Comparison of ENCODE assay signal across 8 mouse cellular contexts in the genomic region with DNA sequence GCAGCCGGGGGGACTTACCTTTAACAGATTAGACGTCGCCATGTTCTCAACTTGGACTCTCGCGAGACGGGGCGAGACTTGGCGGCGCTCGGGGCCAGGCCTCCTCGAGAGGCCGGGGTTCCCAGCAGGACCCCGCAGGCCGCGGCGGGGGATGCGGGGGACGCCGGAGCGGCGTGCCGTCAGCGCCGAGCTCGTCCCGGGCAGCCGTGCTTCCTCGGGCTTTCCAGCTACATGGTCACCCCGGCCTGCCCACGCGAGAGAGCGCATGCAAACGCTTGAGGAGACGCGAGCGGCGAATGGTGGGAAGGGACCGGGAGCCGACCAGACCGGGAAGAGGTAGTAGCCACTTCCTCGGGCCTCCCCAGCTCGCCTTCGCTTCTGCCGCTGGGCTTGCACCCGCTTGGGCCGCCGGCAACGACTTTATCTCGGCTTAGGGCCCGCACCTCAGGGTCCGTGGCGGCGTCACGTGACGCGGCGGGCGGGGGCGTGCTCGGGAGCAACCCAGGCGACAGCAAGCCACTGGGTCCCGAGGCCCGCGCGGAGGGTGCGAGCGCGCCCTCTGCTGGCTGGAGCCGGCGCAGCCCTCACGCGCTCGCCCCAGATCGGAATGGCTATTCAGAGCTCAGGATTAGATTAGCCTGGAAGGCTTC. TPM values are rescaled to one million over a fixed set of nuclear protein-coding genes. Genes with fewer than 3 reads are reported as not detected.
DNase-seq lines count a peak whose midpoint lies in the region; ATAC-seq and TF ChIP-seq lines count a peak whose summit lies in the region.

No protein-coding gene starts in this region.

- H3K4me2 ChIP-seq in embryonic facial prominence, embryonic 13.5 days, result peak overlapping the region; percentile 88
- peak overlapping the region; percentile 87; the same call in 1 of the 2 replicates for H3K4me2 ChIP-seq in limb, embryonic 14.5 days (replicated peaks; ENCODE audit: low read depth, low read length, severe bottlenecking)
- H3K4me2 ChIP-seq in midbrain, postnatal 0 days (ENCODE audit: low read depth, low read length, poor library complexity, severe bottlenecking), result peak overlapping the region; percentile 86

- H3K27me3 ChIP-seq in embryonic facial prominence, embryonic 13.5 days, result no peaks in the 10 kb centered on the region
- H3K27me3 ChIP-seq in limb, embryonic 14.5 days (ENCODE audit: control insufficient read depth, insufficient read depth, low read length), result no peaks in the 10 kb centered on the region
- no peaks in the 10 kb centered on the region for H3K27me3 ChIP-seq in midbrain, postnatal 0 days (ENCODE audit: insufficient read depth, low read length)

- H3K9me3 ChIP-seq in embryonic facial prominence, embryonic 13.5 days, result no peaks in the 10 kb centered on the region
- H3K9me3 ChIP-seq in limb, embryonic 14.5 days (ENCODE audit: control insufficient read depth, low read length), result no peaks in the 10 kb centered on the region
- H3K9me3 ChIP-seq in midbrain, postnatal 0 days (ENCODE audit: low read length), result no peaks in the 10 kb centered on the region

- peak overlapping the region; percentile 94 for H3K4me3 ChIP-seq in embryonic facial prominence, embryonic 13.5 days
- H3K4me3 ChIP-seq in limb, embryonic 14.5 days (replicated peaks; ENCODE audit: low read length), result peak overlapping the region; percentile 93
- peak overlapping the region; percentile 96 for H3K4me3 ChIP-seq in midbrain, postnatal 0 days (ENCODE audit: low read depth, low read length)

- H3K36me3 ChIP-seq in embryonic facial prominence, embryonic 13.5 days, result 0 out of 2 replicates have a peak, but pooled peaks cover 3% of the 10 kb centered on the region
- H3K36me3 ChIP-seq in limb, embryonic 14.5 days (ENCODE audit: control insufficient read depth, insufficient read depth, low read length), result no peaks in the 10 kb centered on the region
- no peaks in the 10 kb centered on the region for H3K36me3 ChIP-seq in midbrain, postnatal 0 days (ENCODE audit: insufficient read depth, low read length)

- H3K9ac ChIP-seq in embryonic facial prominence, embryonic 13.5 days, result peak overlapping the region; percentile 99
- H3K9ac ChIP-seq in limb, embryonic 14.5 days (ENCODE audit: low read depth, low read length, severe bottlenecking), result peak overlapping the region; percentile 99
- peak overlapping the region; percentile 100 for H3K9ac ChIP-seq in midbrain, postnatal 0 days (replicated peaks; ENCODE audit: low read length, poor library complexity, severe bottlenecking)

- WGBS in embryonic facial prominence, embryonic 13.5 days, result under 1% methylated on average over 74 of the region's 74 CpGs
- WGBS in limb, embryonic 14.5 days, result under 1% methylated on average over 51 of the region's 74 CpGs
- 1% methylated on average over 66 of the region's 74 CpGs for WGBS in midbrain, postnatal 0 days

- DNase-seq in 3134 (ENCODE audit: extremely low read depth, insufficient read length, low spot score), result peak; percentile 94
- DNase-seq in adrenal gland, postnatal 36 days, result peak; percentile 95 to 96
- DNase-seq in heart, adult 8-10 months (ENCODE audit: low spot score), result peak; percentile 92
- peak; percentile 95 for DNase-seq in kidney, adult 9 months
- peak; percentile 82 for DNase-seq in limb, embryonic 14.5 days (ENCODE audit: low spot score)
- peak; percentile 89 for DNase-seq in midbrain, postnatal 0 days (ENCODE audit: low spot score)
- peak; percentile 92 to 94 for DNase-seq in spleen, postnatal 14 days (ENCODE audit: low spot score in 2 of 2)

- peak; percentile 90 for TF ChIP-seq CTCF in midbrain, postnatal 0 days (IDR thresholded peaks at IDR 0.05)

- peak; percentile 94 for ATAC-seq in embryonic facial prominence, embryonic 13.5 days (ENCODE audit: insufficient number of reproducible peaks, insufficient read depth, low FRiP score, low TSS enrichment, low read depth)
- peak; percentile 96 for ATAC-seq in limb, embryonic 14.5 days (ENCODE audit: low FRiP score, low read depth)
- peak; percentile 97 for ATAC-seq in midbrain, postnatal 0 days (ENCODE audit: low FRiP score)

- peaks cover 19% of the 10 kb centered on the region for H3K4me1 ChIP-seq in embryonic facial prominence, embryonic 13.5 days
- peaks cover 15% of the 10 kb centered on the region for H3K4me1 ChIP-seq in limb, embryonic 14.5 days (ENCODE audit: control insufficient read depth, insufficient read depth, low read length)
- H3K4me1 ChIP-seq in midbrain, postnatal 0 days (ENCODE audit: insufficient read depth, low read length), result peaks cover 8% of the 10 kb centered on the region; the same call in 1 of the 2 replicates

- TF ChIP-seq POLR2A in limb, embryonic 14.5 days (IDR thresholded peaks at IDR 0.05; ENCODE audit: borderline replicate concordance, extremely low read depth, insufficient read depth, insufficient read length), result peak; percentile 82; the same call in 1 of the 2 replicates

- peak overlapping the region; percentile 95 for H3K27ac ChIP-seq in embryonic facial prominence, embryonic 13.5 days
- H3K27ac ChIP-seq in limb, embryonic 14.5 days (replicated peaks; ENCODE audit: low read depth, low read length), result peak overlapping the region; percentile 97
- H3K27ac ChIP-seq in midbrain, postnatal 0 days (ENCODE audit: low read depth, low read length), result peak overlapping the region; percentile 99

RNA-seq across cellular contexts. Expression of a gene that starts 2.7 kb away (rescaled TPM):
- total RNA-seq in adrenal gland, postnatal 36 days (2021), result 10 to 100 TPM; 36.4 to 38.7 TPM
- 36.1 and 39.4 TPM in 2 replicates for polyA plus RNA-seq in embryonic facial prominence, embryonic 13.5 days (2015; fragmentation: Nextera tagmentation; extraction: Ambion mirVana)
- 10 to 100 TPM; 45.1 to 55.8 (median 49.8) TPM for total RNA-seq in heart, adult 8-10 months (2022)
- polyA plus RNA-seq in limb, embryonic 14.5 days (2012; rRNA removed), result 12.0 and 13.4 TPM in 2 replicates
- 42.4 and 45.5 TPM in 2 replicates for polyA plus RNA-seq in limb, embryonic 14.5 days (2014; fragmentation: Nextera tagmentation; extraction: Ambion mirVana)
- total RNA-seq in midbrain, postnatal 0 days (2014; rRNA removed), result 45.3 and 47.0 TPM in 2 replicates
- 31.5 and 36.6 TPM in 2 replicates for polyA plus RNA-seq in midbrain, postnatal 0 days (2015; fragmentation: Nextera tagmentation; extraction: Ambion mirVana)

RNA-seq across cellular contexts. Expression of a gene that starts 38.9 kb away (rescaled TPM):
- under 1 TPM; 0.43 to 0.59 TPM for total RNA-seq in adrenal gland, postnatal 36 days (2021)
- 0.52 and 0.73 TPM in 2 replicates for polyA plus RNA-seq in embryonic facial prominence, embryonic 13.5 days (2015; fragmentation: Nextera tagmentation; extraction: Ambion mirVana)
- under 1 TPM in 3 of 4 experiments, not detected in 1; 0.12 to 0.29 (median 0.16) TPM for total RNA-seq in heart, adult 8-10 months (2022)
- polyA plus RNA-seq in limb, embryonic 14.5 days (2012; rRNA removed), result 0.20 and 0.25 TPM in 2 replicates
- polyA plus RNA-seq in limb, embryonic 14.5 days (2014; fragmentation: Nextera tagmentation; extraction: Ambion mirVana), result 0.28 and 0.81 TPM in 2 replicates
- total RNA-seq in midbrain, postnatal 0 days (2014; rRNA removed), result 1.2 and 2.5 TPM in 2 replicates
- 0.83 and 1.5 TPM in 2 replicates for polyA plus RNA-seq in midbrain, postnatal 0 days (2015; fragmentation: Nextera tagmentation; extraction: Ambion mirVana)

RNA-seq across cellular contexts. Expression of a gene that starts 57.0 kb away (rescaled TPM):
- 100 to 1,000 TPM; 132 to 160 TPM for total RNA-seq in adrenal gland, postnatal 36 days (2021)
- 113 and 131 TPM in 2 replicates for polyA plus RNA-seq in embryonic facial prominence, embryonic 13.5 days (2015; fragmentation: Nextera tagmentation; extraction: Ambion mirVana)
- total RNA-seq in heart, adult 8-10 months (2022), result 100 to 1,000 TPM; 313 to 403 (median 351) TPM
- 70.7 and 105 TPM in 2 replicates for polyA plus RNA-seq in limb, embryonic 14.5 days (2012; rRNA removed)
- polyA plus RNA-seq in limb, embryonic 14.5 days (2014; fragmentation: Nextera tagmentation; extraction: Ambion mirVana), result 154 and 166 TPM in 2 replicates
- 126 and 130 TPM in 2 replicates for total RNA-seq in midbrain, postnatal 0 days (2014; rRNA removed)
- 169 and 182 TPM in 2 replicates for polyA plus RNA-seq in midbrain, postnatal 0 days (2015; fragmentation: Nextera tagmentation; extraction: Ambion mirVana)

Comparison
In these comparisons a context has a peak if more than half of its experiments do, and no peak if none do; other contexts are left out.
1. Peak in every context shown above with its lines: DNase-seq, ATAC-seq, H3K4me3 ChIP-seq and H3K27ac ChIP-seq.